Mouse (Mus musculus) liver, embryonic 13.5 days (tissue): ENCODE results near the gene Rtf2. TPM values are rescaled to one million over a fixed set of nuclear protein-coding genes. Genes with fewer than 3 reads are reported as not detected.

Experiments used
- ATAC-seq: fragments of 200-750 bp; cut with Nextera tagmentation; 2 replicates; pipeline ENCODE4 v1.8.0; 2017; ENCODE audit warnings: low read depth, mild to moderate bottlenecking, moderate number of reproducible peaks, moderate library complexity
- DNase-seq: peaks from one replicate; pipeline ENCODE4 v3.0.0; 2022
- H3K27ac ChIP-seq: fragments of 300-500 bp; sonication (generic); 2 replicates; pipeline ENCODE4 v1.5.1; 2015; ENCODE audit warnings: moderate library complexity, mild to moderate bottlenecking, inconsistent platforms
- H3K27me3 ChIP-seq: fragments of 300-500 bp; sonication (generic); 2 replicates; pipeline ENCODE4 v1.6.1; 2015; ENCODE audit warnings: mild to moderate bottlenecking, inconsistent platforms
- H3K36me3 ChIP-seq: fragments of 300-500 bp; sonication (generic); 2 replicates; pipeline ENCODE4 v1.6.1; 2015; ENCODE audit warnings: mild to moderate bottlenecking, inconsistent platforms
- H3K4me1 ChIP-seq: fragments of 300-500 bp; sonication (generic); replicated peaks from 2 replicates; pipeline ENCODE4 v1.6.1; 2015; ENCODE audit warnings: inconsistent platforms
- H3K4me2 ChIP-seq: fragments of 300-500 bp; sonication (generic); 2 replicates; pipeline ENCODE4 v1.6.1; 2015; ENCODE audit warnings: inconsistent platforms, mild to moderate bottlenecking, moderate library complexity
- H3K4me3 ChIP-seq: fragments of 300-500 bp; sonication (generic); replicated peaks from 2 replicates; pipeline ENCODE4 v1.5.1; 2015; ENCODE audit warnings: mild to moderate bottlenecking, inconsistent platforms
- H3K9ac ChIP-seq: fragments of 300-500 bp; sonication (generic); 2 replicates; pipeline ENCODE4 v1.6.1; 2015; ENCODE audit warnings: mild to moderate bottlenecking, inconsistent platforms
- H3K9me3 ChIP-seq: fragments of 300-500 bp; sonication (generic); replicated peaks from 2 replicates; pipeline ENCODE4 v1.6.1; 2016; ENCODE audit warnings: inconsistent platforms
- WGBS: fragments of 180-500 bp; shearing (Covaris S2); methylation state at CpG from one replicate; pipeline ENCODE4 v1.1.7; 2015; ENCODE audit not compliant: insufficient replicate concordance; 5-methylcytosine and 5-hydroxymethylcytosine counted together
- polyA plus RNA-seq: library from polyadenylated mRNA; unstranded; fragments of >200 nt; fragmentation: Nextera tagmentation; extraction: Ambion mirVana; gene quantifications from 2 replicates; pipeline ENCODE4 v1.2.1, GENCODE M21; 2015

Gene Rtf2
- polyA plus RNA-seq, 1 experiment from 2014 or later: 48.8 TPM

DNA sequence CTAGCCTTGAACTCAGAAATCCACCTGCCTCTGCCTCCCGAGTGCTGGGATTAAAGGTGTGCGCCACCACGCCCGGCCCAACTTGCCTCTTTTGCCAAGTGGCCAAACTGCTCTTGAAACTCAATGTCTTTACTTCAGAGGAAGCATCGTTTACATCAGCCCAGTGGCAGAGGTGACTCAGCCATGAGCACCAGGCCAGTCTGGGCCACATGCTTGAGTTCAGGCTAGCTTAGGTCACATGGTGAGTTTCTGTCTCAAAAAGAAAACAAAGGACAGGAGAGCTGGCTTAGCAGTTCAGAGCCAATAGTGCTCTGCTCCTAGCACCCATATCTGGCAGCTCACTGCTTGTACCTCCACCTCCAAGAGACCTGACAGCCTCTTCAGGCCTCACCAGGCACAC lies 26.9 kb downstream of the Rtf2 start:
- no peaks in the 10 kb centered on the region for H3K4me1 ChIP-seq
- H3K27me3 ChIP-seq: no peaks in the 10 kb centered on the region
- WGBS: 91% methylated on average over 5 of the region's 5 CpGs
- H3K9me3 ChIP-seq: no peaks in the 10 kb centered on the region
- no peak overlapping the region for H3K4me3 ChIP-seq
- no peak for DNase-seq
- no peak overlapping the region for H3K27ac ChIP-seq
- no peak overlapping the region for H3K9ac ChIP-seq
- ATAC-seq: no peak
- peaks cover 76% of the 10 kb centered on the region for H3K36me3 ChIP-seq
- no peak overlapping the region for H3K4me2 ChIP-seq

DNA sequence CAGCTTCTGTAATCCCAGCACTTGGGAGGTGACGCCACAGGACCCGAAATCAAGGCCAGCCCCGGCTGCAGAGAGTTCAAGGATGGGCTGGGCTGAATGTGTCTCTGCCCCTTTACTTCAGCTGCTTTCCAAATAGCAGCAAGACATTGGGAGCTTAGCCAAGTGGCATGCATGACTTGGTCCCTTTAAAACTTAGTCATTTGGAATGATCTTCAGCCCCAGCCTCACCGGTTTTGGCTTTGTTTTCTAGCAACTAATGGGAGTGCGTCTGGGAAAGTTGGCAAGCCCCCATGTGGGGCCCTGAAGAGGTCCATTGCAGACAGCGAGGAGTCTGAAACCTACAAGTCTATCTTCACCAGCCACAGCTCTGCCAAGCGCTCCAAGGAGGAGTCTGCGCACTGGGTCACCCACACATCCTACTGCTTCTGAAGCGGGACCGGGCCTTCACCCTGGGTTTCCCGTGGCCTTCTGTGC lies 28.0 kb downstream of the Rtf2 start:
- H3K4me3 ChIP-seq: no peak overlapping the region
- DNase-seq: no peak
- no peak overlapping the region for H3K9ac ChIP-seq
- H3K9me3 ChIP-seq: no peaks in the 10 kb centered on the region
- 88% methylated on average over 11 of the region's 11 CpGs for WGBS
- no peak for ATAC-seq
- H3K36me3 ChIP-seq: peaks cover 64% of the 10 kb centered on the region
- H3K27ac ChIP-seq: no peak overlapping the region
- H3K4me2 ChIP-seq: no peak overlapping the region
- H3K27me3 ChIP-seq: no peaks in the 10 kb centered on the region
- no peaks in the 10 kb centered on the region for H3K4me1 ChIP-seq

DNA sequence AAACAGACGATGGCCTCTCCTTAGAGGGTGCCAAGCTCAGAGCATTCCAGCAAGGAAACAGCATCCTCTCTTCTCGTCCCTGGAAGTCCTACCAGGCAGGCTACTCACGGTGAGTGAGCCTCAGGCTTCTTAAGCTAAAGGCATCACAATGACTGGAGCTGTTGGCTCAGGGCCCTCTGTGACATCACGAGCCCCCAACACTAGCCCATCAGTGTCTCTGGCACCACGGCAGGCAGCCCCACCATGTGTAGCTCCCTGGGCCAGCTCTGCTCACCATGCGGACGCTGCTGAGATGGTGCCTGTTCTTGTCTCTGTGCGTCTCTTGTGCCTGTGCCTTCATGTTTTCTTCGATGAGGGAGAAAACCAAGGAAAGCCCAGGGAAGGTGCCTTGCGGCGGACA lies 32.0 kb downstream of the Rtf2 start, which contains the start of gene Fam209:
Gene Fam209 (plus strand): TSS at position 203 of the 400 bp plus-strand sequence.
- no peaks in the 10 kb centered on the region for H3K27me3 ChIP-seq
- no peak within 1 kb of the TSS for H3K4me2 ChIP-seq
- peaks cover 28% of the 10 kb centered on the region for H3K36me3 ChIP-seq
- no peak within 1 kb of the TSS for H3K9ac ChIP-seq
- no peak for DNase-seq
- WGBS: 80% methylated on average over 11 of the region's 11 CpGs
- 0 out of 2 replicates have a peak, but pooled peaks cover 6% of the 10 kb centered on the region for H3K4me1 ChIP-seq
- H3K9me3 ChIP-seq: no peaks in the 10 kb centered on the region
- H3K27ac ChIP-seq: no peak within 1 kb of the TSS
- no peak for ATAC-seq
- H3K4me3 ChIP-seq: no peak within 1 kb of the TSS

DNA sequence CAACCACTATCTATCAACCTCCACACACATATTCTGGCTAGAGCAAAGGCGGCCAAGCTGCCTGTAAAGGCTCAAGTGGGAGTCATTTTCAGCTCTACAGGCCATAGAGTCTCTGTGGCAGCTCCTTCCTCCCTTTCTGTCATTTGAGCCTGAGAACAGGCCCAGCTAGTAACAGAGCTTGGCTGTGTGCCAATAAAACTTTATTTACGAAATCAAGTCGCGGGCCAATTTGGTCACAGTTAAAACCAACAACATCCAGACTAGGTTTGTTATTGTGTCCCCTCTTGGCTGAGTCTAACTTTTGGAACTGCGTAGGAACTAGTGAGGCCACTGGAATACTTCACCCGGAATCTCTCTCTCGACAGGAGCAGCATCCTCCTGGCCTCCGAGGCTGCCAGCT lies 33.2 kb downstream of the Rtf2 start:
- ATAC-seq: no peak
- H3K27ac ChIP-seq: no peak overlapping the region

DNA sequence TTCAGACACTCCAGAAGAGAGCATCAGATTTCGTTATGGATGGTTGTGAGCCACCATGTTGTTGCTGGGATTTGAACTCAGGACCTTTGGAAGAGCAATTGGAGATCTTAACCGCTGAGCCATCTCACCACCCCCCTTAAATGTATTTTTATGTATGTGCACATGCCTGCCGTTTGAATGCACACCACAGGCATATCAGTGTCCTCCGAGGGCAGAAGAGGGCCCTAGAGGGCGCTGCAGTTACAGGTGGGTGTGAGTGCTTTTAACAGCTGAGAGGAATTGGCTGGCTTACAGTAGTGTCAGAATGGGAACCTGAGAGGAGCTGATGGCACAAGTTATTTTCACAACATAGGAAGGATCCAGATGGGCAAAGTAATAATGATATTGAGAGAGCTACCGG lies 34.6 kb downstream of the Rtf2 start:
- 0 out of 2 replicates have a peak, but pooled peaks cover 6% of the 10 kb centered on the region for H3K4me1 ChIP-seq
- DNase-seq (no peak), ATAC-seq (no peak)
- H3K4me3 ChIP-seq: no peak overlapping the region
- peaks cover 1% of the 10 kb centered on the region for H3K36me3 ChIP-seq
- WGBS: 26% methylated on average over 6 of the region's 6 CpGs
- H3K9ac ChIP-seq: no peak overlapping the region
- H3K4me2 ChIP-seq: no peak overlapping the region
- H3K9me3 ChIP-seq: no peaks in the 10 kb centered on the region
- no peaks in the 10 kb centered on the region for H3K27me3 ChIP-seq
- H3K27ac ChIP-seq: no peak overlapping the region

More for the DNA sequence above, 33.2 kb downstream of the Rtf2 start:
- no peak overlapping the region for H3K4me2 ChIP-seq
- no peaks in the 10 kb centered on the region for H3K27me3 ChIP-seq
- H3K36me3 ChIP-seq: peaks cover 15% of the 10 kb centered on the region
- no peaks in the 10 kb centered on the region for H3K9me3 ChIP-seq
- WGBS: 71% methylated on average over 8 of the region's 8 CpGs
- H3K9ac ChIP-seq: no peak overlapping the region
- 0 out of 2 replicates have a peak, but pooled peaks cover 6% of the 10 kb centered on the region for H3K4me1 ChIP-seq
- no peak for DNase-seq
- no peak overlapping the region for H3K4me3 ChIP-seq

DNA sequence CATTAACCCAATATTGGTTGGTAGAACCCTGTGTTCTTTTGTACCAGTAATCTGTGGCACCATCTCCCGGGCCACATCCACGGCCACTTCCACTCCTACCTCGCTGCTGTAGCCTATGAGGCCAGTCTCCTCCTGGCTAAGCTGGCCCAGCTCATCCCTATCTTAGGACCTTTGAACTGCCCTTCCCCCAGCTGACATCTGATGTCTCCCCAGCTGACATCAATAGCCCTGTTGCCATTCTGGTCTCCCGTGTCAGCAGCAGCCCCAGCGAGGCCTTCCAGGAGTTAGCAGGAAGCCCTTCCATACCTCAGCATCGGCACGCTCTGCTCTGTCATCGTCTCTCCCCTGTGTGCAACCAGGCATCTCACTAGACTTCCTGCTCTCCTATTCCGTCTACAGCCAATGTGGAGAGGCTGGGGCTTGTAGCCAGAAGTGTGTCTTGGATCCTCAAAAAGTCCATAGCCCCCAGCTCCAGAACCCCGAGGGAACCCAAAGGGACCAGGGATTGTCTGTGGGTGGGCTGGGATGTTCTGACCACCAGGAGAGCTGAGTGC lies 36.4 kb downstream of the Rtf2 start:
- Histone ChIP-seq H3K27ac (no peak overlapping the region), H3K36me3 (no peaks in the 10 kb centered on the region), H3K9ac (no peak overlapping the region), H3K4me3 (no peak overlapping the region), H3K9me3 (no peaks in the 10 kb centered on the region), H3K4me1 (0 out of 2 replicates have a peak, but pooled peaks cover 6% of the 10 kb centered on the region), H3K4me2 (no peak overlapping the region), H3K27me3 (no peaks in the 10 kb centered on the region)
- DNase-seq (no peak), ATAC-seq (no peak)
- 21% methylated on average over 10 of the region's 10 CpGs for whole genome bisulfite sequencing

DNA sequence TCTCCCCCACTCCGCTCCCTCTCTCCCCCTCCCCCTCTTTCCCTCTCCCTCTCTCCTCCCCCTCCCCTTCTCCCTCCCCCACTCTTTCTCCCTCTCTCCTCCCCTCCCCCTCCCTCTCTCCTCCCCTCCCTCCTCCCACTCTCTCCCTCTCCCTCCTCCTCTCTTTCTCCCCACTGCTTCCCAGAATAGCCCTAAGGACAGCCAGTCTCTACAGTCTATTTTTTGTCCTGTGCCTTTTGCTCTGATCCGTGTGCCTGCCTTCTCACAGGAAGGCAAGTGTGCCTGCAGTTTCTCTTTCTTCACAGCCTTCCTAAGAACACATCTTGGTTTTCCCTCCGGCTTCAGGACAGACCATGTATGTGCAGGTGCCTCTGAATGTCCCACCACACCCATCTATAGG lies 37.0 kb downstream of the Rtf2 start:
- Histone ChIP-seq H3K4me2 (no peak overlapping the region), H3K27ac (no peak overlapping the region), H3K4me1 (0 out of 2 replicates have a peak, but pooled peaks cover 6% of the 10 kb centered on the region), H3K4me3 (no peak overlapping the region), H3K36me3 (no peaks in the 10 kb centered on the region), H3K27me3 (no peaks in the 10 kb centered on the region), H3K9me3 (no peaks in the 10 kb centered on the region), H3K9ac (no peak overlapping the region)
- ATAC-seq (no peak), DNase-seq (no peak)
- WGBS: 46% methylated on average over 3 of the region's 3 CpGs

DNA sequence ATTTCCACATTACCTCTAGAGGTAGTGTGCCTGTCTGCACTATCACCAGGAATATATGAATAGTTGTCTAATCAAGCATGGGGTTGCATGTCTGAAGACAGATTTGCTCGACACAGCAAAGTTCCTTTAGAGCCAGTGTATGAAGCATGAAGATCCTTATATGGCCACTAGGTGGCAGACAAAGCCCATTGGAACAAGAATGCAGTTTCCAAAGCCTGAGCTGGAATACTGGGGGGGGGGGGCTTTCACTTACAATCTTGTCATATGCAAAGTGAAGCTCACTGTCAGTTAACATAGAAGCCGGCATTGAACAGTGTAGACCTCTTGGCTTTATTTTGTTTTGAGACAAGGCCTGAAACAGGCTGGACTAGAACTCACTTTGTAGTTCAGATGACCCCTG lies 37.5 kb downstream of the Rtf2 start:
- no peaks in the 10 kb centered on the region for H3K36me3 ChIP-seq
- no peak overlapping the region for H3K4me2 ChIP-seq
- H3K27me3 ChIP-seq: no peaks in the 10 kb centered on the region
- DNase-seq (no peak), ATAC-seq (no peak)
- no peaks in the 10 kb centered on the region for H3K9me3 ChIP-seq
- no peak overlapping the region for H3K9ac ChIP-seq
- no peak overlapping the region for H3K27ac ChIP-seq
- WGBS: 4% methylated on average over 2 of the region's 2 CpGs
- H3K4me3 ChIP-seq: no peak overlapping the region
- H3K4me1 ChIP-seq: 0 out of 2 replicates have a peak, but pooled peaks cover 6% of the 10 kb centered on the region

DNA sequence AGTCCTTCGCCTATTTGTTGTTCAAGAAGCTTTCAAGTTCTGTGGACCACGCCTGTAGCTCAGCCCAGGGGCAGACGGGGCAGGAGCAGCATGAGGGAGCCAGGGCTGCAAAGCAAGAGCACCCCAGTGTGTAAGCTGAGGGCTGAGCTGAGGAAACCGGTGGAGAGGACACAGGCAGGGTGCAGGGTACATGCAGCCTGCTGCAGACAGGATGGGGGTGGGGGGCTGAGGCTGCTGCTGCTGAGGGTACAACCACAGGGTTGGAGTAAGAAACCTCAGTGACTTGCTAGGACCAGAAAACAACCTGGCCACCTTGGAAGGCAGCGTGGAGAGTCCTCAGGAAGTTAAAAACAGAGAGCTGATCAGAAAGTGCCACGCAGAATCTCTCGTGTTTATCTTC lies 39.9 kb downstream of the Rtf2 start:
- DNase-seq: no peak
- H3K9me3 ChIP-seq: no peaks in the 10 kb centered on the region
- H3K27me3 ChIP-seq: no peaks in the 10 kb centered on the region
- H3K9ac ChIP-seq: no peak overlapping the region
- ATAC-seq: no peak
- H3K36me3 ChIP-seq: no peaks in the 10 kb centered on the region
- H3K27ac ChIP-seq: no peak overlapping the region
- no peak overlapping the region for H3K4me3 ChIP-seq
- 48% methylated on average over 7 of the region's 7 CpGs for WGBS
- H3K4me1 ChIP-seq: 0 out of 2 replicates have a peak, but pooled peaks cover 6% of the 10 kb centered on the region
- H3K4me2 ChIP-seq: no peak overlapping the region

DNA sequence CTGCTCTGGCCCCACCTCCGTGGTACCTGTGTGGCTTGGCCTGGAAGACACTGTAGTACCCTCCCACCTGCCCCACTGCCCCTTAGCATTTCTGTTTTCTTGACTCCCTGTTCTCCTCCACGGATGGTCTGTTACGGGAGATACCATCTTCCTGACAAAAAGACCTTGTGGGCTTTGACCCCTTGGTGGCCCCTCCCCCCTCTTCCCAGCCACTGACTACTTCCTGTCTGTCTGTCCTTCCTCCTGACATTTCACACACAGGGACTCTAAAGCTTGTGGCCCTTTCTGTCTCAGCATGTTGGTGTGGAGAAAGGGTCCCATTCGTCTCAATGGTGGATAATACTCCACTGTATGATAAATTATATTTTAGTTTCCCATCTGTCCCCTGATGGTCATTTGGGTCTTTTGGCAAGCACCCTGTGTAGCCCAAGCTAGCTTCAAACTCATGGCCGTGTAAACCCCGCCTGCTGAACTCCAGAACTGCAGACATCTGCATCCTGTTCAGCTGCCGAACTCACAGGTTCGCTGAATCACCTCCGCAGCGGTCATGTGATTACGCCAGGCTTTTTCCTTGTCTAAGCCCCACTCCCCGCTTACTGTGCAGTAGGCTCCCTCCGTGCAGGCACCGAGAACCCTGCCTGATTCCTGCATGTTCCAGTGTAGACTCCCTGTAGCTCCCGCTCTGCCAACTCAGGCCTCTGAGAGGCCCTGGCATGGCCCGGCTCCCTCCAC lies 41.5 kb downstream of the Rtf2 start:
- no peak for ATAC-seq
- 52% methylated on average over 16 of the region's 16 CpGs for WGBS
- no peaks in the 10 kb centered on the region for H3K27me3 ChIP-seq
- H3K4me3 ChIP-seq: no peak overlapping the region
- H3K27ac ChIP-seq: no peak overlapping the region
- no peak for DNase-seq
- no peaks in the 10 kb centered on the region for H3K9me3 ChIP-seq
- no peak overlapping the region for H3K4me2 ChIP-seq
- no peak overlapping the region for H3K9ac ChIP-seq
- H3K36me3 ChIP-seq: no peaks in the 10 kb centered on the region
- 0 out of 2 replicates have a peak, but pooled peaks cover 3% of the 10 kb centered on the region for H3K4me1 ChIP-seq

DNA sequence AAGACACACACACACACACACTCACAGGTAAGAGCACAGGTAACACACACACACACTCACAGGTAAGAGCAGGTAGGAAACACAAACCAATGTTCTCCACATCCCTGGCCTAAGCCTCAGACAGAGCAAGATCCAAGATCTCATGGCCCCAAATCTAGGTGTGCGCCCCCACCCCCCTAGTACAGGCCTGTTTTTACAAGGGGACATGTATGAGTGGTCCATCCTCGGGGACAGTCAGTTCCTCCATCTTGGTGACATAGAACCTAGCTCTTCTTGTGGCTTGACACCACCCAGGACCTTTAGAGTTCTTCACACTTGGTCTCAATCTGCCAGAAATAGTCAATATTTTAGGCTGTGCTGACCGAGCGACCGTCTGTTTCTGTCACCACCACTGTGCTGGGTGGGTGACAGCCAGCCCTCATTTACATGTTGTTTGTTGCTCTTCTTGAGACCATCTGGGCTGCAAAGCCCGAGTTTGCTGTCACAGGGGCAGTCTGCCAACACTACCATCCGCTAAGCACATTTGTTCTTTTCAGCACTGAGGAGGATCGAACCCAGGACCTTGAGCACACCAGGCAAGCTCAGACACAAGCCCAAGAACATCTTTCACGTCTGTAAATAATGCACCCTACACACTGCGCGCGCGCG lies 43.5 kb downstream of the Rtf2 start:
- H3K27me3 ChIP-seq: no peaks in the 10 kb centered on the region
- 73% methylated on average over 14 of the region's 14 CpGs for WGBS
- H3K27ac ChIP-seq: no peak overlapping the region
- H3K4me2 ChIP-seq: no peak overlapping the region
- ATAC-seq (no peak), DNase-seq (no peak)
- H3K36me3 ChIP-seq: no peaks in the 10 kb centered on the region
- H3K4me3 ChIP-seq: no peak overlapping the region
- H3K4me1 ChIP-seq: no peaks in the 10 kb centered on the region
- no peak overlapping the region for H3K9ac ChIP-seq
- H3K9me3 ChIP-seq: no peaks in the 10 kb centered on the region
